Mouse (Mus musculus) lung, postnatal 14 days (tissue): ENCODE data around the gene Psmb11.
A peak's percentile ranks its signal among the peaks of the same experiment; 100 is the strongest.

ENCODE experiments used
- DNase-seq: peaks from one replicate; pipeline ENCODE4 v3.0.0; 2021

The Psmb11 gene

GRCm38 (mm10) chr14:54621133-54621532 lies at the start of gene Psmb11:
Gene Psmb11, plus strand, starts transcription at chr14:54621433.
- DNase-seq: no peak

GRCm38 (mm10) chr14:54572122-54572521 lies 49.1 kb upstream of the Psmb11 start:
- no peak for DNase-seq

GRCm38 (mm10) chr14:54572790-54573736 lies 48.2 kb upstream of the Psmb11 start:
- DNase-seq: peak; percentile 62

GRCm38 (mm10) chr14:54574253-54574652 lies 47.0 kb upstream of the Psmb11 start:
- DNase-seq: no peak

- DNase-seq: no peak
Measured at GRCm38 (mm10) chr14:54575031-54575430, 46.2 kb upstream of the Psmb11 start.

- peak; percentile 88 for DNase-seq
Measured at GRCm38 (mm10) chr14:54575631-54576030, 45.6 kb upstream of the Psmb11 start.

DNA sequence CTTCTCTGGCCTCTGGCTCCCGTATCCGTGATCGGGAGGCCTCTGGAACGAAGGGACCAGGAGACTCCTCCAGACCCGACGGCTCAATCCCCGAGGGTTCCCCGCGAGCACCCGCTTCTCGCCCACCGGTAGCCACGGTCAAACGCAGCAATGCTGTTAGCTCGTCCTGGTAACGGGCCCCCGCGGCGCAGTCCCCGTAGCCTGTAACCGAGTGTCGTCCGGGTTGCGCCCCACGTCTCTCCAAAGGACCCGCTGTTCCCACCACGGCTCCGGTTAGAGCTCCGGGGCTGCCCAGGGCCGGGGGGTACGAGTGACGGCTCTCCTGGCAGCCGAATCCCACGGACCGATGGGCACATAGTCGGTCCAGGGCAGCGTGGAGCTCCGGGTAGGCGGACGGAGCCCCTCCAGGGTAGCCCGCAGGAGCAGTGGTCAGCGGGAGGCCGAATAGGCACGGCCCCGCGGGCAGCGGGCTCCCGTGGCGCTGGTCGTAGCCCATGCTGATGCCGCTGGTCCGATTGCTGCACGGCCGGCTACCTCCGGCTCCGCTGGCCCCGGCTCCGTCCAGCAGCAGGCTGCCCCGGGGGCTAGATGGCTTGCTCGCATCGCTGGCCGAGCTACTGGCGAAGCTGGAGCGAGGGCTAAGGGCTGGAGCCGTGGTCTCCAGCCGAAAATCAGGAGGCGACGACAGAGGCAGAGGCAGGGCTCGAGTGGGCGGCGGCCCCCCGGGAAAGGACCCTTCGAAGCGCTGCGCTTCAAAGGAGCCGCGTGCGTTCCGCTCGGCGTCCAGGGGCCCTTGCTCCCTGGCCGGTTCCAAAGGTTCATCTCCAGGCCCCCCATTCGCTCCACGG lies 44.8 kb upstream of the Psmb11 start:
- no peak for DNase-seq

GRCm38 (mm10) chr14:54577089-54577982 lies 43.9 kb upstream of the Psmb11 start, which contains the start of gene Ajuba:
Gene Ajuba, minus strand, starts transcription at chr14:54577558.
- peak; percentile 90 for DNase-seq

- peak; percentile 47 for DNase-seq
Measured at GRCm38 (mm10) chr14:54578063-54578462, 43.2 kb upstream of the Psmb11 start.

DNA sequence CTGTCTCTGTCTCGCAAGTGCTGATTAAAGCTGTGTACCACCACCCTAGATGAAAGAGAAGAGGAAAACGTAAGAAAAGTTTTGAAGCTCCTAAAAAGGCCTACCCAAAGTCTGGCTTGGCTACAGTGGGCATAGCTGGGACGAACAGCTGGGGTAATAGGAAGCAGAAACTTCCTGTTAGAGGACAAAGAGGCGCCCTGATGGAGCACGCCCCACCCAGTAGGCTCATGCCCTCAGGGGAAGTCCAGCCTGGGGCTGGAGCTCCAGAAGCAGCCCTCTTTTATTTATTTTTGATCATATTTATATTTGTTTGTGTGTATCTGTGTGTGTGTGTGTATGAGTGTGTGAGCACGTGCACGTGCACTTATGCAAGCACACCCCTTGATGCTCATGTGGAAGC lies 41.6 kb upstream of the Psmb11 start:
- no peak for DNase-seq

- DNase-seq: no peak
Measured at GRCm38 (mm10) chr14:54582536-54582935, 38.7 kb upstream of the Psmb11 start.

- DNase-seq: peak; percentile 82
Measured at GRCm38 (mm10) chr14:54583681-54584338, 37.4 kb upstream of the Psmb11 start.

DNA sequence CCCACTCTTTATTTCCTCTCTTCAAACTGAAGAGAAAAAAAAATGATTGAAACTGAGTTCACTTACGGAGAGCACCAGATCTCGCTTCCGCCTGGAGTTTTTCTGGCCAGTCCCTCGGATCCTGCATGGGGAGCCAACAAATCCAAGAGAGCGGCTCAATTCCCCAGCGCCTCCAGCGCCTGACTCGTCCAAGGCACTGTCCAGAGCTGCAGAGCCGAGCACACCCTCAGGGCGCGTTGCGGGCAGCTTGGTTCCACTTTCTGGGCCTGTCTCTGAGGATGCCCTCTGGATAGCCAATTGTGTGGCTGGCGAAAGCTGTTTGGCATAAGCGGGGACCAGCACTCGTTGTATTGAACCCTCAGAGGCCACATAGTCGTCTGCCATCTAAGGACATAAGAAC lies 30.2 kb upstream of the Psmb11 start:
- no peak for DNase-seq

DNA sequence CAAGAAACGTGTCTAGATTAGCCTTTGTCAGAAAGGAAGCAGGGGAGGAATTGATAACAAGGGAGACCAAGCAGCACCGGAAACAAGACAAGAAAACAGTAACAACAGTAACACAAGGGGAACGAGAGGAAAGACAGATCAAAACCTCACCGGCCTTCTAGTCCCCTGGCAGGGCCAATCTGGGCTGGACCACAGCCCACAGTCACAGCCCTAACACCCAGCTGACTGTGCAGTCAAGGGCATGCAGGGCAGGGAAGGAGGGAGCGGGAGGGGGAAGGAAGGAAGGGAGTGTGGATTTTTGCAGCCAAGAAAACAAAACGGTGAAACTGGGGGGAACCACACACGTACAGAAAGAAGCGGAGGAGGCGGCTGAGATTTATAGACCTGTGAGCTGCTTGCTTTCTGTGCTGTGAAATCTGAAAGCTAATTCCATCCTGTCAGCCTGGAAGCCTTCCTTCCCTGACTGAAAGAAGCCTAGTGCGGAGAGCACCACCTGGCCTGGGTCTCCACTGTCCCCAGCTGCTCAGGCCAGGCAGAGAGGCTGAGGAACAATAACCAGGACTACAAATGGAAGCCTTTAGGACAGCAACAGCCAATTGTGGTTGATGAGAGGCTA lies 28.8 kb upstream of the Psmb11 start:
- no peak for DNase-seq

- DNase-seq: no peak
Measured at GRCm38 (mm10) chr14:54594055-54594454, 27.2 kb upstream of the Psmb11 start.

DNA sequence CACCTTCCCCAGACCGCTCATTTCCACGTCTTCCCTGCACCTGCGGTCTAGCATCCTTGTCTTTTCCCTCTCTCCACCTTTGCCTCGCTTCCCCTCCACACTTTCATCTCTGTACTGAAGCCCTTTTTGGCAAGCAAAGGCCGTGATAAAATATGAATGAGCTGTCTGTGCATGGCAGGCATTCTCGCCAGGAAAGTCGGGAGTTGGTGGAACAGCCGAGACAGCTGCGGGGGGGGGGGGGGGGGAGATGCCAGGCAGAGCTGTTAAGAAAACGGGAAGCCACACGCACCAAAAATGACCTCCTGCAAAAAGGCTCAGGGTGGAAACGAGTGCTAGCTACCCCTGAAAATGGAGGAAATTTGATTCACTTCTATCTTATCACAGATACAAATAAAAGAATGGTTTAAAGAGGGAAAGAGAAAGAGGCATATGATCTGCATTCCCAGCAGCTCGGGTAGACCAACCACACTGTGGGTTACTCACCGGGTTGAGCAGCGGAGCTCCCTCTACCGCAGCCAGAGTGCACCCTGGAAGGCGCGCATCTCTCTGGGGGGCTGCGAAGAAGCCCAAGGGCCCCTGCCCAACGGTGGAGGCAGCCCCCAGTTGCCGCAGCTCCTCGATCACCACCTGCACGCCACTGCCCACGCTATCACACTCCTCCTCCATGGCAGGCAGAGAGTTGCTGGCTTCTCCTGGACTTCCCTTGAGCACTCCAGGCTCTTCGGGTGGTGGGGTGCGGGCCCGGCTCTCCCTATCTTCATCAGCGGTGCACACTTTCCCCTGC lies 26.4 kb upstream of the Psmb11 start:
- DNase-seq: no peak

GRCm38 (mm10) chr14:54597084-54597483 lies 24.1 kb upstream of the Psmb11 start:
- DNase-seq: no peak

DNA sequence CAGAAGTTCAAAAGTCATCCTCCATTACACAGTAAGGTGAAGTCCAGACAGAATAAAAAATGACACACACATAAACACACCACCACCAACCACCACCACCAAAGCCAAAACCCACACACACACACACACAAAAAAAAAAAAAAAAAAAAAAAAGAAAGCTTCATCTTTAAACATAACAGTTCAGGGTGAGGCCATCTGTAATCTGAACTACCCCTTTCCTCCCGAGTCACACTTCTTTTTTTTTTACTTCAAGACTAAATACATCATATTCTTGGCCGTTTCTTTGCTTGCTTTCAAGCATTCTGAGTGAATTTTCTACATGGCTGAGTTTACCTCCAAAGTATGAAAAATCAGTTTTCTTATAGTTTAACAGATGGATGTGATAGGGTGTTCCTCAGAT lies 19.6 kb upstream of the Psmb11 start:
- DNase-seq: no peak

DNA sequence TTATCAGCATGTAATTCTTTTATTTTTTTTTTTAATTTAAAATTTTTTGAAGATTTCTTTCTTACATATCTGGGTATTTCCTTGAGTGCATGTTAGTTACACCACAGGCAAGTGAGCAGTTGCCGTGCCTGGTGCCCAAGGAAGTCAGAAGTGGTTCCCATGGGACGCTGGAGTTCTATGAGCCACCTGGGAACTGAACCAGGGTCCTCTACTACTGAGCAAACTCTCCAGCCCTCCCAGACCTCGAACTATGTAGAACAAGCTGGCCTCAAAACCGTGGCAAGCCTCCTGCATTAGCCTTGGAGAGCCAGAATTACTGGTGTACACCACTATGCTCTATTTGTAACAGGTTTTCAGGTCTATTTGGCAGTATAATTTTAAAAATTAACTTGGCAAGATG lies 18.6 kb upstream of the Psmb11 start:
- DNase-seq: no peak

- DNase-seq: peak; percentile 96
Measured at GRCm38 (mm10) chr14:54603038-54603654, 18.1 kb upstream of the Psmb11 start.
